Mouse (Mus musculus): Measurements from ENCODE around the gene Btbd1. TPM values are rescaled to one million over a fixed set of nuclear protein-coding genes. Genes with fewer than 3 reads are reported as not detected.

Gene Btbd1
- total RNA-seq, 2 experiments from 2014 or later, result 116 to 135 TPM

- no peak for DNase-seq
Observed at GRCm38 (mm10) chr7:81777667-81778218, 51.5 kb downstream of the Btbd1 start.

GRCm38 (mm10) chr7:81775325-81775724 lies 53.9 kb downstream of the Btbd1 start:
- DNase-seq, result no peak

GRCm38 (mm10) chr7:81772786-81773539 lies 56.3 kb downstream of the Btbd1 start:
- peak; percentile 49 for DNase-seq

GRCm38 (mm10) chr7:81763110-81763845 lies 66.0 kb downstream of the Btbd1 start:
- peak; percentile 32 for DNase-seq

GRCm38 (mm10) chr7:81762180-81763109 lies 66.8 kb downstream of the Btbd1 start, which contains the start of gene Ramac:
Gene Ramac, plus strand, starts transcription at chr7:81762925.
- peak; percentile 93 for DNase-seq

- DNase-seq, result no peak
Observed at GRCm38 (mm10) chr7:81747956-81748355, 81.3 kb downstream of the Btbd1 start.

GRCm38 (mm10) chr7:81744145-81744544 lies 85.1 kb downstream of the Btbd1 start:
- peak; percentile 56 for DNase-seq

Other genes starting within 250 kb of the Btbd1 start
- gene Homer2, start 121.9 kb downstream of the Btbd1 start, total RNA-seq (2021), result 1 to 10 TPM; 4.1 to 8.3 TPM
- gene Ramac, start 66.5 kb downstream of the Btbd1 start, total RNA-seq (2021), result 10 to 100 TPM; 41.5 to 45.5 TPM
- 10 to 100 TPM; 30.3 to 30.4 TPM for gene 3110040N11Rik, start 40.0 kb downstream of the Btbd1 start, total RNA-seq (2021)
- gene Gm10160, start 26.4 kb upstream of the Btbd1 start, total RNA-seq (2021), result not detected
- gene Tm6sf1, start 29.6 kb upstream of the Btbd1 start, total RNA-seq (2021), result 10 to 100 TPM; 15.8 to 21.2 TPM
- 10 to 100 TPM; 12.2 to 15.8 TPM for gene Hdgfl3, start 105.0 kb upstream of the Btbd1 start, total RNA-seq (2021)
- 1 to 10 TPM; 1.2 to 1.5 TPM for gene Bnc1, start 162.9 kb upstream of the Btbd1 start, total RNA-seq (2021)

Measured in adrenal gland, postnatal 10 days (tissue).